In genomic region chr7:128523349-128523961, GRCm38 (mm10) we compare ENCODE assay signal across 8 mouse cellular contexts. TPM values are rescaled to one million over a fixed set of nuclear protein-coding genes. Genes with fewer than 3 reads are reported as not detected.
DNase-seq lines count a peak whose midpoint lies in the region; ATAC-seq lines count a peak whose summit lies in the region.

Gene Bag3, plus strand, starts transcription at chr7:128523616.

- no peak within 1 kb of the TSS; the same call in 1 of the 2 replicates for H3K27ac ChIP-seq in forebrain, embryonic 16.5 days (ENCODE audit: low read length)

- H3K4me1 ChIP-seq in forebrain, embryonic 16.5 days (replicated peaks; ENCODE audit: control insufficient read depth, insufficient read depth, low read length): peaks cover 13% of the 10 kb centered on the region

- peaks cover 18% of the 10 kb centered on the region for H3K27me3 ChIP-seq in forebrain, embryonic 16.5 days (replicated peaks; ENCODE audit: control insufficient read depth, insufficient read depth, low read length)

- no peaks in the 10 kb centered on the region for H3K36me3 ChIP-seq in forebrain, embryonic 16.5 days (ENCODE audit: control insufficient read depth, insufficient read depth)

- no peaks in the 10 kb centered on the region for H3K9me3 ChIP-seq in forebrain, embryonic 16.5 days (ENCODE audit: control insufficient read depth, low read length)

- DNase-seq in MEL-GATA-1-ER (ENCODE audit: extremely low read depth, low read depth): peak; percentile 84
- peak; percentile 86 to 91 for DNase-seq in cerebellum, adult 18-20 months
- peak; percentile 97 for DNase-seq in heart, postnatal 36 days
- peak; percentile 63 to 74 for DNase-seq in layer of hippocampus, adult 8-10 months (ENCODE audit: low spot score in 2 of 2)
- DNase-seq in lung, postnatal 10 days: peak; percentile 98
- DNase-seq in ovary, postnatal 14 days (ENCODE audit: low spot score): peak; percentile 92
- DNase-seq in thymus, postnatal 25 days: peak; percentile 79

- intact Hi-C loops in heart, postnatal 36 days (cut with DNase I): loop anchor here (2.0 to 5.0 kb wide), 4 partner anchors 34 to 89 kb away; partner anchors contain the start of genes Inpp5f and Tial1

- peak; percentile 85 for ATAC-seq in forebrain, embryonic 16.5 days

- under 1% methylated on average over 46 of the region's 46 CpGs for WGBS in forebrain, embryonic 16.5 days

- H3K9ac ChIP-seq in forebrain, embryonic 16.5 days (replicated peaks; ENCODE audit: low read depth, low read length): peak within 1 kb of the TSS; percentile 51

- peak within 1 kb of the TSS; percentile 45 for H3K4me3 ChIP-seq in forebrain, embryonic 16.5 days (replicated peaks; ENCODE audit: low read length)

- H3K4me2 ChIP-seq in forebrain, embryonic 16.5 days (ENCODE audit: low read length): peak within 1 kb of the TSS; percentile 60

RNA-seq across cellular contexts. Expression of gene Bag3, which starts in this region (rescaled TPM):
- 1.5 and 1.8 TPM in 2 replicates for polyA plus RNA-seq in forebrain, embryonic 16.5 days (2015; fragmentation: Nextera tagmentation; extraction: Ambion mirVana)
- 100 to 1,000 TPM; 258 to 272 TPM for total RNA-seq in heart, postnatal 36 days (2021)
- total RNA-seq in layer of hippocampus, adult 8-10 months (2022): 10 to 100 TPM; 13.5 to 16.4 (median 14.9) TPM

Comparison
In these comparisons a context has a peak if more than half of its experiments do, and no peak if none do; other contexts are left out.
1. RNA of gene Bag3 (total RNA-seq): 258 to 272 TPM in heart, postnatal 36 days; 13.5 to 16.4 TPM in layer of hippocampus, adult 8-10 months; every median in the first group is over 10 times any median in the second.
2. Peak in every context shown above with its lines, with median percentiles within 50 percentile points of each other: DNase-seq.